Mouse (Mus musculus) C2C12 (cell line): ENCODE results near the gene Map6. TPM values are rescaled to one million over a fixed set of nuclear protein-coding genes. Genes with fewer than 3 reads are reported as not detected.

Experiments
- H3K27me3 ChIP-seq: one replicate; pipeline ENCODE4 v1.6.1; 2011; ENCODE audit not compliant: control insufficient read depth, insufficient read depth, insufficient read length
- H3K36me3 ChIP-seq: one replicate; pipeline ENCODE4 v1.6.1; 2011; ENCODE audit not compliant: control insufficient read depth, insufficient read depth
- H3K4me3 ChIP-seq: one replicate; pipeline ENCODE4 v1.5.1; 2011; ENCODE audit warnings: mild to moderate bottlenecking, control low read depth; ENCODE audit not compliant: poor library complexity, insufficient read depth, severe bottlenecking
- H3K79me2 ChIP-seq: one replicate; pipeline ENCODE4 v1.6.1; 2011; ENCODE audit not compliant: control insufficient read depth, insufficient read depth
- H3K79me3 ChIP-seq: one replicate; pipeline ENCODE4 v1.6.1; 2011; ENCODE audit warnings: low read depth, control low read depth
- H3ac ChIP-seq: one replicate; pipeline ENCODE3; 2011; ENCODE audit warnings: low read depth; ENCODE audit not compliant: control insufficient read depth, insufficient read length
- CEBPB ChIP-seq: IDR thresholded peaks from one replicate; pipeline ENCODE4 v1.6.1; 2011; ENCODE audit warnings: low read depth, mild to moderate bottlenecking, control low read depth, moderate library complexity
- CTCF ChIP-seq: IDR thresholded peaks from one replicate; pipeline ENCODE4 v1.5.1; 2011; ENCODE audit not compliant: control insufficient read depth, insufficient read depth, insufficient read length
- FOSL1 ChIP-seq: IDR thresholded peaks from one replicate; pipeline ENCODE4 v1.8.0; 2011; ENCODE audit warnings: mild to moderate bottlenecking, low read length; ENCODE audit not compliant: poor library complexity, insufficient read depth, severe bottlenecking
- MAX ChIP-seq: IDR thresholded peaks from one replicate; pipeline ENCODE4 v1.6.1; 2011; ENCODE audit warnings: mild to moderate bottlenecking, control low read depth
- MYOD1 ChIP-seq: IDR thresholded peaks from one replicate; pipeline ENCODE4 v1.6.1; 2011; ENCODE audit warnings: low read depth; ENCODE audit not compliant: control insufficient read depth, insufficient read length
- MYOG ChIP-seq: IDR thresholded peaks from one replicate; pipeline ENCODE4 v1.6.1; 2011; ENCODE audit not compliant: control insufficient read depth, insufficient read length; ENCODE audit errors: extremely low read depth
- USF1 ChIP-seq: IDR thresholded peaks from one replicate; pipeline ENCODE4 v1.6.1; 2011; ENCODE audit warnings: low read depth, mild to moderate bottlenecking, control low read depth, moderate library complexity
- polyA plus RNA-seq: library from polyadenylated mRNA; unstranded; fragments of >200 nt; fragmentation: generic; extraction: Trizol; gene quantifications from one replicate; pipeline ENCODE4 v1.2.1, GENCODE M21; 2012; ENCODE audit warnings: missing spikeins

Map6 gene
- polyA plus RNA-seq, 1 experiment, result 39.2 TPM

DNA sequence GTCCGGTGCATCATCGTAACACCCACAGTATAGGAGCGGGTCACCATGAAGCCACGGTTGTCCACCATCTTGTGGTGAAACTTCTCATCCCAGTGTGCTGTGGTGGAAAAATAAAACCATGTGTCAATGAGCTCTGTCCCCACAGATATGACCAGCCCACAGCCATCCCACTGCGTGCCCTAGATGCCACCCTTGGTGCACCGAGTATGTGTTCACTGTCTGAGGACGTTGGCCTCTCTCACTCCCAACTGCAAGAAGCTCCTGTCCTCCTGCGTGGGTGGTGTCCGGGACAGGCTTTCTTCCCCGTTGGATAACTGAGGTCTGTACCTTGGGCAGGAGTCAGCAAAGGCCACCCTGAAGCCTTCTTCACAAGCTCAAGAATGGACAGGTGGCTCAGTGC is 80.0 kb downstream of the Map6 start:
- H3K79me2 ChIP-seq, result peaks cover 59% of the 10 kb centered on the region
- TF ChIP-seq CTCF, result no peak
- TF ChIP-seq USF1, result no peak
- no peak for TF ChIP-seq MAX
- no peak for TF ChIP-seq CEBPB
- no peak for TF ChIP-seq FOSL1
- TF ChIP-seq MYOG, result no peak
- no peak for TF ChIP-seq MYOD1
- H3K27me3 ChIP-seq, result no peaks in the 10 kb centered on the region
- no peak overlapping the region for H3ac ChIP-seq
- no peak overlapping the region for H3K4me3 ChIP-seq
- peaks cover 51% of the 10 kb centered on the region for H3K79me3 ChIP-seq
- peaks cover 77% of the 10 kb centered on the region for H3K36me3 ChIP-seq

DNA sequence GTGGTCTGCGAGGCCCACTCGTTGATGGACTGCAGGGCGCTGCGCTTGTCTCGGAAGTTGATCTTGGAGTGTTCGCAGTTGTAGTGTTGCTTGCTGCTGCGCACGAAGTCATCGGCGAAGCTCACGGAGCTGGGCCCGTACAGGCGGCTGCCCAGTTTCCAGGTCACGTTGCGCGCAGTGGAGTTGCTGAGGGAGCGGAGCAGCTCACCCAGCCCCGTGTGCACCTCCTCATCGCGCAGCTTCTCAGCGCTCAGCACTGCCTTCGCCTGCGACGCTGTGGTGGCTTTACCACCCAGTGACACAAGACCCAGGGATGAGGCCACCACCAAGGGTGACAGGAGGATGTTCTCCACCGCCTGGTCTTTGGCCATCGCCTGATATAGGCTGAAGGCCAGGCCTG is 81.6 kb downstream of the Map6 start:
- Histone ChIP-seq H3K4me3 (no peak overlapping the region), H3K27me3 (no peaks in the 10 kb centered on the region), H3ac (no peak overlapping the region), H3K36me3 (peaks cover 71% of the 10 kb centered on the region), H3K79me2 (peaks cover 72% of the 10 kb centered on the region), H3K79me3 (peaks cover 56% of the 10 kb centered on the region)
- TF ChIP-seq USF1 (no peak), FOSL1 (no peak), MYOG (no peak), CTCF (no peak), MYOD1 (no peak), MAX (no peak), CEBPB (no peak)

DNA sequence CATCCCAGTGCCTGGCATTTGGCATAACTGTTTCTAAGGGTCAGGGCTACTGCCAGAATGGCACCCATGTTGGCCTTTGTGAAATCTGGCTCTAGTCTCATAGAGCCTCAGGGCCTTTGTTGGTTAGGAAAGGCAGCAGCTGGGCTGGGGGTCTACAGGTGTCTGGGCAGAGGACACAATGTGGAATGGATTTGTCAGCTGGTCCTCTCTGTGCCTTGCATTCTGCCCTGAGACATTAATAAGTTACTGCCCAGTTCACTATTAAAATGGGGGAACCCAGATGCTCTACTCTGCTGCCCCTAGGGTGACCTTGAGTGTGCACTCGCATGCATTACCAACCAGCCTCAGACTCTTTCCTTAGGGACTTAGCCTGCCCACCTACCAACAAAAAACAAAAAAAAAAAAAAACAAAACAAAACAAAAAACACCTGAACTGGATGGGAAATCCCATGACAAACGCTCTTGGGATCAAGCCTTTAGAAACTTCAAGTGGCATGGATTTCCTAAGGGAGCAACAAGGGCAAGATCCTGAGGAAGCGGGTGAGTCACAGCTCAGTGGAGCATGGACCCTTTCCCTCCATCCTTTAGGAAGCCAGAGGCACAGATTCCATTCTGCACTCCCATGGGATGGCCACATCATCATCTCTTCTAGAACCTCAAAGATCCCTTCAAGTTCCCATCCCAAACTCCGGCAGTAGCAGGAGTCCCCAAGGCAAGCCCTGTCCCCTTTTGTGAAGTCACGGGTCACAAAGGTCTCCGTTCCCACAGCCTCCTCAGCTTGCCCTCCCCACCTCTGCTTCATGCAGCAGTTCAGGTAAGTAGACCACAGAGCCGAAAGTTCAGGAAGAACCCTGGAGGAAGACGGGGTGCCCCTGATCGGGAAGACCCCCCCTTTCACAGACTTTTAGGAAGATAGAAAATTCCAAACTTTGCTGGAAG is 82.8 kb downstream of the Map6 start:
- peak overlapping the region; percentile 64 for H3K4me3 ChIP-seq
- no peak for TF ChIP-seq CTCF
- no peak for TF ChIP-seq MAX
- TF ChIP-seq CEBPB, result no peak
- TF ChIP-seq MYOG, result no peak
- TF ChIP-seq USF1, result no peak
- no peak for TF ChIP-seq MYOD1
- H3K79me2 ChIP-seq, result peaks cover 72% of the 10 kb centered on the region
- H3K79me3 ChIP-seq, result peaks cover 56% of the 10 kb centered on the region
- H3ac ChIP-seq, result peak overlapping the region; percentile 75
- no peaks in the 10 kb centered on the region for H3K27me3 ChIP-seq
- peaks cover 62% of the 10 kb centered on the region for H3K36me3 ChIP-seq

DNA sequence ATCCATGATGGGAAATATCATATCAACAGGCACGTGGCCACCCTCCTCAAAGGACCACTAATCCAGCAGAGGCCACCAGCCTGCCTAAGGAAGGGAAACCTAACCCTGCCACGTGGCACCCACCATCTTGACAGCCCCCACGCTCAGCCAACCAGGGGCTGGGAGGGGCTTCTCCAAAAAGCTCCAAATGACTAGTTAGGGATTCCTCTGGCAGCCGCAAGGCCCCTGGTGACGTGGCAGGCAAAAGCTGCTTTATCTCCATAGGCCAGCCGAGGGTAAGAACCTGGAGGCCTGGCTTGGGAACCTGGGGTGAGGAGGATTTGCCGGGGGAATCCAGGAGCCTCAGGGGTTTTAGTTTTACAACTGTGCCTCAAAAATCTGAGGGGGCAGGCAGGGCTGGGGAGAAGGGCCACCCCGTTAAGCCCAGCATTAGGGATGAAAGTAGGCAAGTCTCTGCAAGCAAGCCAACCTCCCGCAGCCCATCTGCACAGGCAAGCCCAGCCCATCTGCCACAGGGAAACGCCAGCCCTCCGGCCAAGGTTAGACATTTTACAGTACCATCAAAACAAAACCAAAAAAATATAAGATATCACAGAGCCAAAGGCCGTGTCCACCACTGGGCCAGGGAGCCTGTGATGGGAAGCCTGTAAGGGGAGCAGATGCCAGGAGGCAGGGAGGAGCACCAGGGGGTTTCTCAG is 84.0 kb downstream of the Map6 start:
- H3K79me2 ChIP-seq, result peaks cover 72% of the 10 kb centered on the region
- H3K4me3 ChIP-seq, result peak overlapping the region; percentile 64
- H3K36me3 ChIP-seq, result peaks cover 50% of the 10 kb centered on the region
- H3K27me3 ChIP-seq, result no peaks in the 10 kb centered on the region
- peaks cover 52% of the 10 kb centered on the region for H3K79me3 ChIP-seq
- no peak for TF ChIP-seq CTCF
- no peak for TF ChIP-seq FOSL1
- no peak for TF ChIP-seq CEBPB
- no peak for TF ChIP-seq MYOG
- peak; percentile 66 for TF ChIP-seq USF1
- no peak for TF ChIP-seq MYOD1
- TF ChIP-seq MAX, result peak; percentile 80
- peak overlapping the region; percentile 75 for H3ac ChIP-seq

DNA sequence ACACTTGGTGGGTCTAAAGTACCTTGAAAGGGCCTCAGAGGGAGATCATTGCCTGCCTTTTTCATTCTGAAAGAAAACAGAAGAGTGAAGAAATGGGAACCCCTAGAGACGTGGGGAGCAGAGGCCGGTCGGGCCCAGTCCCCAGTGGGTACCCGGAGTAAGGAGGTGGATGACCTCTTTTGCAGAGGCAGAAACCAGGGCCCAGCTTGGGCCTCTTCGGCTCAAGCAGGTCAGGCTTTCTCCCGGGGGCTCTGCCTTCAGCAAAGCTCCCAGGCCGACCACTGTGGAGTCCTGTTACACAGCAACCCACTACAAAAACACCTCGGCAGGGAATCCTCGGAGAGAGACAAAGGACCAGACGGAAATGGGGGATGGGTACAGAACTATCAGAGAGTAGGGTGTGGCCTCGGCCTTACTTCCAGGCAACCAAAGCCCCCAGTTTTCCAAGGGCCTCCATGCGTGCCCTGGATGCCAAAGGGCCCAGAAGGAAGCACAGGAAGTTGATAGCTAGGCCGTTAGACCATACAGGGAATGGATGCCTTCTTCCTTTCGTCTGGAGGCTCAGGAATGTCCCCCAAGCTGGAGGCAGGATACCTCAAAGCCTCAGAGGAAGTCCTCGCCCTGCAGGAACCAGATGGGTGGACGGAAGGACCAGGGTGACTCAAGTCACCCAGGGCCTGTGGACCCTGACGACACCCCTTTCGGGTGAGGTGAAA is 84.7 kb downstream of the Map6 start:
- H3K27me3 ChIP-seq, result no peaks in the 10 kb centered on the region
- peak overlapping the region; percentile 64 for H3K4me3 ChIP-seq
- H3K79me2 ChIP-seq, result peaks cover 66% of the 10 kb centered on the region
- H3ac ChIP-seq, result peak overlapping the region; percentile 75
- TF ChIP-seq CTCF, result no peak
- peak; percentile 18 for TF ChIP-seq MAX
- peaks cover 43% of the 10 kb centered on the region for H3K36me3 ChIP-seq
- H3K79me3 ChIP-seq, result peaks cover 52% of the 10 kb centered on the region
